Mouse (Mus musculus) kidney, postnatal 4 days (tissue): Measurements from ENCODE around the gene Bend4.
A peak's percentile ranks its signal among the peaks of the same experiment; 100 is the strongest.

Experiments
- DNase-seq, 2 experiments: peaks; one replicate each; pipeline ENCODE4 v3.0.0; 2021; ENCODE audit warnings: mixed read lengths in 2 of 2

Gene Bend4

DNA sequence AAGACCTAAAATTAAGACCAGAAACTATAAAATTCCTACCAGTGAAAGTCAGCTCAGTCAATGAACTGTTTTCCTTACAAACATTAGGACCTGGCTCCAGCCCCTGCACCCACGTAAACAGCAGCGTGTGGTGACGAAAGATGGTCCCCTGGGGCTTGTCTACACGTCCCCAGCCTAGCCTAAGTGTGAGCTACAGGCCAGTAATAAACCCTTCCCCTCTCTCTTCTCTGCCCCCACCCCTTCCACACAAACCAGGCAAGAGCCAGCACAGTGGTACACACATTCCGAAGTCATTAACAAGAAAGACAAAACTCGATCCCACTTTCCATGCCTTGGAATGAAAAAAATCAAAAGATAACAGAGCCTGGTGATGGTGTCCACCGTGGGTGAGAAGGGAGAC is 16.6 kb downstream of the Bend4 start:
- no peak for DNase-seq

DNA sequence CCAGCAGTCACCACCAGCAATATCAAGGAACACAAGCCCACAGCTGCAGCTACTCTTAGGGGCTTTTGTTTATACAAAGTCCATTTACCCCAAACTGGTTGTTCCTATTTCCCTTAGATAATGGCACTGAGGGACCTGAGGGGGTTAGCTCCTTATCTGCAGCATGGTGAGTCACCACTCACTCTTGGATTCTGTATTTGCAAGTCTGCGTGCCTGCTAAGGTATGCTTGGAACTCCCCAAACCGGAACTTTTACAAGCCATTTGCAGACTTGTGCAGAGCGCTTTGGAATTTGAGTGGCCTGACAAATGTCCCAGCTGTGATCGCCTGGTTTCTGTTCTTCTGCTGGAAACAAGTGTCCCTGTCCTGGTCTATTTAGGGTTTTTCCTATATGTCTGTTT is 17.7 kb downstream of the Bend4 start:
- DNase-seq = no peak

DNA sequence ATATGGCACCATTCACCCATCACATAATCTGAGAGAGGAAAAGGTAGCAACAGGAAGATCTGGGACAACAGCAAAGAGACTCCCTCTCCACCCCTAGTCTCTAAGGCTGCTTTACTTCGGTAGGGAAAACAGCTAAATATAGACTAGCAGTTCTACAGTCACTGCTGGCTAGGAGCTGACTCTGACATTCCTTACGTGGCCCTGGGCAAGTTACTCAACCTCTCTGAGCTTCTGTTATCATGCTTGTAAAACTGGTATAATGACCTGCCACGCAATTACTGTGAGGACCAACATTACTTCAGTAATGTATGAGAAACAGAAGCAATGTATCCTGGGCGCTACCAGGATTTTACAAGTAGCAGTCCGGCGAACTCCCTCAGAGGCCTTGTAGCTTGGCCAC is 19.7 kb downstream of the Bend4 start:
- DNase-seq = no peak

DNA sequence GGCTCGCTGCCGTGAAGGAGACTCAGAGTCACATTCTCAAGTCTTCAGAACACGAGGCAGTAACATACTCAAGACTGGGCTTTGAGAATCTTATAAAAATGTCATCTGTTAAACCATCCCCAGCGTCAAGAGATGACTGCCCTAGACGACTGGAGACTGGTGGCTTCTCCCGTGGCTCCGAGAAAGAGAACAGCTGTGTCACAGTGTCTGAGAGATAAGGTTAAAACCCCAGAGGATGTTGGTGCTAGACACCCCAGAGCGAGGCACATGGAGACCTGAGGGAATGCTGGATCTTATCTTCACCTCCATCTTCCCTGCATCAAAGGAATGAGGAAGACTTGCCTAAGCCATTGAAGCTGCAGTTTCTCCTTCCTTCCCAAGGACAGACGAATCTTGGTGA is 23.2 kb downstream of the Bend4 start:
- no peak for DNase-seq

DNA sequence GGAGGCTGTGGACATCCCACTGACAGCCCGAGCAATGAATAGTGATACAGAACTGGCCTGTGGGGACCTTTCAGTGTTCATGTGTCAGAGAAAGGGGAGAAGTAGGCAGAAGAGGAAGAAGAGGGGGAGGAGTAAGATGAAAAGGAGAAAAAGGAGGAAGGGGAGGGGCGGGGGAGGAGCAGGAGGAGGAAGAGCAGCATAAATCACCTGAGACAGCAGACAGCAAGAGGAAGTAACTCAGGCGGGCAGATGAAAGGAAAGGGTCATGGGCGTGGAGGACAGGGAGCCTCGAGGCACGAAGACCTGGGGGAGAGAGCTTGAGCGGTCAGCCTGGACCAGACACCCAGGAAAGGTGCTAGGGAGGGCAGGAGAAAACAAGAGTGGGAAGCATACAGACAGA is 23.7 kb downstream of the Bend4 start:
- DNase-seq = no peak

DNA sequence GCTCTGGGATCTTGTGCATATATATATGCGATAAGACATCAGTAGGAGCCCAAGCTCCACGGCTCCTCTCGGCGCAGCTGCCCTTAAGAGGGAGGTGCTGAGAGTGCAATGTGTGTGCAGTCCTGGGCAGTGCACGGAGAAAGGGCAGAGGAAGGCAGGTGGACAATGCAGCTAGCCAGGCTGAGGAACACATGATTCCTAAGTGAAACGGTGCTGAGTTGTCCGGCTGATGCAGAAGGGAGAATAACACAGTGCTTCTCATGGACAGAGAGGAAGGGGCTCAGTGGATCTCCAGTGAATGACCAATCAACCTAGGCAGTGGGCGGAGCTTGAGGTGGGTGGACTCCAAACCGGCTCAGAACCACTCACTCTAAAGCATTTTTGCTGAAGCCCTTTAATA is 26.5 kb downstream of the Bend4 start:
- peak; percentile 37 to 57 for DNase-seq

DNA sequence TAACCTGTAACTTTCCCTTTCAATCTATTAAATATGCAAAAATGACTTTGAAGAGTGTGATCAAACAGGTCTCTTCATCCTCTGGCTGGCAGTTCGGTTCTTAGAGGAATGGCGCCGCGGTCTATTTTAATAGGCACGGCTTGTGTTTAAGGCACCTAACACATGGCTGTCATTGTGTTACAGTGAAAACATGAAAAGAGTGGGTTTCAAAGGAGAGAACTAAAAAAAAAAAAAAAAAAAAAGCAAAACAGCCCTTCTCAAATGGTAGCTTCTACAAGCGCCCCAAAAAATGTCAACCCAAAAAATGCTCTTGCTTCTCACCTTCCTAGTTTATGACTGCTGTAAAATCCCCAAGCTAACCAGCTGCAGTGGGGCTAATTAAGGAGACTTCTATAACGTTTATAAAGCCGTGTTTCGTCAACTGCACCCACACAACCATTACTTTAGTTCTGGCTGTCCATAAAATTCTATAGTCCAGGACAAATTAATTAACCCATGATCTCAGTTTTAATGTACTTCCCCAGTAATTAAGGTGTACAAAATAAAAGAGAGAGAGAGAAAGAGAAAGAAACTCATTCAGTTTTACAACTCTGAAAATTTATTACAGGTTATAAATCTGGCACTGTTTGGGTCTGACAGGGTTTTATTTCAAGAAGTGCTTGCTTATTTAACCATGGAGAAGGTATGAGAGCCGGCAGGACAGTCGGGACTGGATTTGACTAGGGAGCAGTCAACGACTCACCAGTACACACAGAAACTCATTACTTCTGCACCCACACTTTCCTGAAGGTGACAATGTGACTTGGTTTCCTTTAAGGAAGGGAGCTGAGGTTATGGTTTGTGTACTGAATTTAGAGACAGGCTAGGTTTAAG is 27.3 kb downstream of the Bend4 start:
- DNase-seq = no peak

DNA sequence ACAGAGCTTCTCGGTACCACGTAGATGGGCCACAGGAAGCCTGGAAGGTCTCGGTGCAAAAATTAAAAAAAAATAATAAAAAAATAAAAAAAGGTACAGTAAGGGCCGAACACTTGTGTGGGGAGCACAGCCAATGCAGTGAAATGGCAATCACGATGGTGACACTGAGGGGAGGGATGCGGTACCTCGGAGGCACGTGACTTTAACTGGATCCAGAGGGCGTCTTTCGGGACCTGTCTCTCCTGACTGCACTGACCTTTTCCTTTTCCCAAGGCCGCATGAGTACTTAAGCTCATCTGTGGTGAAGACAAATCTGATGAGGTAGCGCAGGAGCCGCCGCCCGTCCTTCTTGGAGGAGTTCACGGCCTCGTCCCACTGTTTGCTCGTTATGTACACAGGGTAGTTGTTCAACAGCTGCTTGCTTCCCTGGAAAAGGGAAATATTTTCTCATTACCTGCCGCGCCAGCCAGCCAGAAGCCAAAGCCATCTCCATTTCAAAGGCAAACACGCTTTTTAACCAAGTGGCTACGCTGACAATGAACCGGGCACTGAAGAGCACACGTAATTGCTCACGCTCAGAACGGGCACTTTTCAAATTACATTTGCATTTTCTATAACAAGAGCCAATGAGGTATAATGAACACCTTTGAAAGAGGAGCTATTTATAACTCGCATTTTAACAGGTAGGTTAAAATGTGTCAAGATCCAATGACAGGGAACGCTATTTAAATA is 28.1 kb downstream of the Bend4 start:
- no peak for DNase-seq

DNA sequence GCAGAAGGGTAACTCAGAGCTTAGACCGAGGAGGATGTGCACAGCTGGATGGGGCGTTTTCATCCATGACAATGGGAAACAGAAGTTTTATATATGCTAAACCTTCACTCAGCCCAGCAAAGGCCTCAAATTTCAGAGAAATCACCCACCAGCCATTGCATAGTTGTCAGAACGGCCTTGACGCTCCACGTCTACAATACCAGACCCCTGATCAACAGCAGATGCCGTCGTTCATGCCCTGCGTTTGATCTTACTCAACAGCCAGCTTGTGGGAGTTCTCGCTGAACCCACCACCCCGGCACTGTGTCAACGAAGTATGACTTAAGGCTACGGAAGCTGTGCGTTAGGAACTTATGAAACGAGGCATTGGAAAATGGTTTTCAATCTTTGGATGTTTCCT is 30.9 kb downstream of the Bend4 start:
- DNase-seq = no peak

DNA sequence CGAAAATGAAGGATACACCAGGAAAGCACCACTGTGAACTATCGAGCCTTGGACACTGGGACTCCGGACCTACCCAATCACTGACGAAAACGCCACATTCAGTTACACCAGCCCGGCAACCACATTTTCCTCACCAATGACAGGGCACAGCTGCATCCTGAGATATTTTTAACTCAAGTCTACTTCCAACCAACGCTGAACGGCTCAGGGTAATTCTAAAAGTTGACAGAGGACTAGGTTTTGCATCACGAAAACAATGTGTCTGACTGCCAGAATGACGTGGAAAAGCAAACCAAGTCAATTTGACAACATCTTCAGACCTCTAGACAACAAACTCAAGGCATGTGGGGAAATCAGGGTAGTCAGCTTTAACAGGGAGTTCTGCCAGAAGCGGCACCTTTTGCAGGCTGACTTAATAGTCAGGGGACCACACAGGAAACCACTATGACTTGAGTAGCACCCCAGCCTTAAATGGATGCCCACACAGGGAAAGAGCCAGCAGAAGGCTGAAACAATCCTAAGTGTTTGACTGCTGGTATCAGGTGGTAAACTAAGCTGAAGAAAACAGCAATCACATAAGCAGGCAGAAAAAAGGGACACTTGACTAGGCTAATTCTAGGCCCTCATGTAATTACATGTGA is 32.8 kb downstream of the Bend4 start:
- no peak for DNase-seq

DNA sequence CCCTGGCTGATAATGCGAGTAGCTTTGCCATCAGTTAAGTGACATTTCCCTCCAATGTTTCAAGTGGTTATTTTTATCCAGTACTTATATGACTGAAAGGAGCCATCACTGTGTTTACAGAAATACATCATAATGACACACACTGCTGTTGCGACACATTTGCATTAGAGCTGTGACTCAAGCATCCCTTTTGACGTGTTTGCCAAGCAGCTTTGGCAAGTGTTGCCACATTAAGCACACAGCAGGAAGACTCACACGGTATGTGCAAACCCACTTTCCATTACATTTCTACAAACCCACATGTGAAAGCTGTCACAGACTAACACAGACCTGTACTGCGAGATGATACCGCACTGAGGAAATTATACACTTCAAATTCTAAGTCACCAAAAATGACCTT is 34.2 kb downstream of the Bend4 start:
- no peak for DNase-seq

DNA sequence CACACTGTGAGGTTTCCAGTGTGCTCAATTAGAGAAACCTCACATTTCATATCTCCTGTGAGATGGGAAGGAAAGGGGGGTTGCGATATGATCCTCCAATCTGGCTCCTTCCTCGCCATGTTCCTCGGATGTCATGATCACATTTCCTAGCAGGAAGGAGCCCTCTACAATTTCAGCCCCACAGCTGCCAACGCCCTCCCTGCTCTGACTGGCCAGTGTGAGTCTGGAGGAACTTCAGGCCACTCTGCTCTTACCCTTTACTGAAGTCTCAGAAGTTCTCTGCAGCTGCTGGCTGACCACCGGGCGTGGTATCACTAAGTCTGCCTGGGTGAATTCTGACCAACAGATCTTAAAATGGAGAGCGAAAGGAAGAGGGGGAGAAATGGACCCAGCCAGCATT is 45.6 kb downstream of the Bend4 start:
- DNase-seq = no peak

DNA sequence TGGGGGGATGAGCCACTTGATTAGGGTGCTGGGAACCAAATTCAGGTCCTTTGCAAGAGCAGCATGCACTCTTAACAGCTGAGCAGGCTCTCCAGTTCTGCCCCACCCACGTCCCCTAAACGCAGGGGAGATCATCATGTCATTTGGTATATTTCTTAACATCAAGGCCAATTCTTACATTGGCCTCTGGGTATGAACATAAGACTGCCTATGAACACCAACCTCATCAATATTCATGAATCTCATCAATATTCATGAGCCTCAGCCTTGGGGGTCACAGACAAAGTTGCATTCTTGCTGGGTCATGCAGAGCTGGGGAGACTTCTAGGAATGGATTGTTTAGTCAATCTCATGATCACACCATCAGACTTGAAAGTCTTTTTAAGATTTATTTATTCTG is 46.4 kb downstream of the Bend4 start:
- DNase-seq = no peak

DNA sequence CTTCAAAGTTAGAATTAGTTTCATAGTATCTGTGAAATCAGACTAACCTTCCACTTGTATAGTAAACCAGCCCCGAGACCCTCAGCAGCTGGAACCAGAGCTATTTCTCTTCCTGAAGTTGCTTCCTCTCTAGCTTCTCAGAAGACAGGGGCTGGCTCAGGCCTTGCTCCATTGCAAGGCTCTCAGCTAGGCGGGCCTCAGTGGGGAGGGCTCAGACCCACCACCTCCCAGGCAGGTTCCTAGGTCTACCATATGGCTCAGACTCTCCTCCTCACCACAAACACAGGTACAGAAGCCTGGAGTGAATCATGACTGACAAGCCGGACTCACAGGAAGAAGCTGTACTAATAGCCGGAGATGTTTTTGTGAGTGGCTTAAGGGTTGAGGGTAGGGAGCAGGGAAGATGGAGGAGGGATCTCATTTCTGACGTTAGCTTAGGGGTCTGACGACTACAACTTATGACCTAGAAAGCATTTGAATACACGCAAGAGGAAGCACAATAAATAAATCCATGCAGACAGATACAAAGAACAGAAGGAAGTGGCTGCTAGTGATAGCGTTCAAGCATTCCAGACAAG is 51.0 kb downstream of the Bend4 start:
- DNase-seq = no peak

DNA sequence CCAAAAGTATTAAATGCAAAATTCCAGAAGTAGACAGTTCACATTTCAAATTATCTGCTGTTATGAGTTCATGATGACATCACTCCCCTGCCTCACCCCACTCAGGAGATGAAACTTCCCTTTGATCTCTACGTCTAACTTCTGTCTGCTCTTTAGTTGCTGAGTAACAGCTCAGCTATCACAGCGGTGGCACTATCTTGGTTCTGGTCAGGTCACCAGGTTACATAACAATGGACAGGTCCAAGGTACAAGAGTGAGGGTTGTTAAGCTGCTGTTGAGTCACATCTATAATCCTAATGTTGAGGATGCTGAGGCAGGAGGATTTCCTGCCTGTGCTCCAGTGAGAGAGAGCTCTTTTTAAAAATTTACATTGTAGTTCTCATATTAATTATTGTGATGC is 65.2 kb downstream of the Bend4 start:
- no peak for DNase-seq

DNA sequence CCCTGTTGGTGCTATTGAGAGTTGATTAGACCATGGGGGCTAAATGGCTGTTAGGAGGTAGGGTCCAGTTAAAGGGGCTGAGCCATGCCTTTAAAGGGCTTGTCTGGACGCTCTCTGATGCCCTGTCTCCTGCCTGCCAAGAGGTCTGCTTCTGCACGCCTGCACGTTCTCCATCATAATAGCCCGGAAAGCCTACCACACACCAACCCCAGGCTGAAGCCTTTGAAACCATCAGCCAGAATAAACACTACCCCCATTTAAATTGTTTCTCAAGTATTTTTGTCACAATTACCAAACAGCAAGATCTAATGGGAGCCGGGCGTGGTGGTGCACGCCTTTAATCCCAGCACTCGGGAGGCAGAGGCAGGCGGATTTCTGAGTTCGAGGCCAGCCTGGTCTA is 65.8 kb downstream of the Bend4 start:
- no peak for DNase-seq

DNA sequence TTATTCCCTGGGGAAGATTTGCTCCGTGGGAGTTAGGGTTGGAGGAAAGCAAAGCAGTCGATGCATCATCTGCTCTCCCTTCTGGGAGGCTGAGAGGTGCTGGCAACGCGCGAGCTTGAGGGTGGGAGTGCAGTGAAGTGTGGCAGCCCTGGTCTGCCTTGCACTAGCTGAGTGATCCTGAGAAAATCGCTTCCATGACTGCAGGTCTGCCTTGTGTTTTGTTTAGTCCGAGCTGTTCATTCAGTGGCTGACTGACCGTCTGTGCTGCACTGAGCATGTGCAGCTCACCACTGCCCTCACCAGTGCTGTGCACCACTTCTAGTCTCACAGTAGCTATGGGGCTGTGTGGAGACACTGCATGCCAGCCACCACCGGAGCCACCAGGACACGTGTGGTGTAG is 79.2 kb downstream of the Bend4 start:
- peak; percentile 30 to 48 for DNase-seq

DNA sequence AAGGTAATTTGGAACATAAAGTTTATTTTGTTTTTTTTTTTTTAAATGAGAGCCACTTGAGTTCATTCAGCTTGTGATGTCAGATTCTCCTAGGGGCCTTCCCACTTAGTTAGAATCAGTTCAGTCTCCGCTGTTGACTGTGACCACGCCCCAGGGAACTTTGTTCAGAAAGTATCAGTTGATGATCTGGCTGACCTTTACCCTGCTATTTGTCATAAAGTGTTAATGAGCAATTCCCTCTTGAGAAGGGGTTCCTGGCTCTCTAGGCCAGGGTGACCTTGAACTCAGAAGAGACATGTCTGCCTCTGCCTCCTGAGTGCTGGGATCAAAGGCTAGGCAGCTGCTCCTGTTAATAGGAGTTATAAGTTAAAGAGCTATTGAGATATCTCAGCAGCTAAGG is 81.0 kb downstream of the Bend4 start:
- no peak for DNase-seq
